Mouse (Mus musculus): ENCODE measurements around the gene Tubg2.

GRCm38 (mm10) chr11:101115564-101115963 lies 40.1 kb upstream of the Tubg2 start:
- TF ChIP-seq EP300 (IDR thresholded peaks at IDR 0.05; ENCODE audit: low read depth) (no peak), CTCF (IDR thresholded peaks at IDR 0.05; ENCODE audit: low read depth) (no peak)
